Mouse (Mus musculus) T-cell, adult 2 months (primary cell): ENCODE results near the gene Mettl25.

Experiments used
- DNase-seq: peaks from one replicate; pipeline ENCODE4 v3.0.0; 2022; ENCODE audit warnings: low spot score

Gene Mettl25

GRCm38 (mm10) chr10:105753831-105754605 is 87.2 kb downstream of the Mettl25 start:
- no peak for DNase-seq

GRCm38 (mm10) chr10:105746019-105746418 is 95.2 kb downstream of the Mettl25 start:
- no peak for DNase-seq

GRCm38 (mm10) chr10:105741736-105742135 is 99.4 kb downstream of the Mettl25 start:
- DNase-seq: no peak

GRCm38 (mm10) chr10:105738942-105739341 is 102.2 kb downstream of the Mettl25 start:
- DNase-seq: no peak

GRCm38 (mm10) chr10:105727798-105728197 is 113.4 kb downstream of the Mettl25 start:
- DNase-seq: no peak

- no peak for DNase-seq
These were observed 113.8 kb downstream of the Mettl25 start for GRCm38 (mm10) chr10:105727353-105727752.

GRCm38 (mm10) chr10:105714844-105715243 is 126.3 kb downstream of the Mettl25 start:
- no peak for DNase-seq

GRCm38 (mm10) chr10:105714366-105714765 is 126.8 kb downstream of the Mettl25 start:
- no peak for DNase-seq

- DNase-seq: no peak
These were observed 128.0 kb downstream of the Mettl25 start for GRCm38 (mm10) chr10:105713222-105713621.
